Mouse (Mus musculus) embryonic facial prominence, embryonic 11.5 days (tissue): Measurements from ENCODE around the gene Ptbp3. TPM values are rescaled to one million over a fixed set of nuclear protein-coding genes. Genes with fewer than 3 reads are reported as not detected.

ENCODE experiments used
- ATAC-seq: fragments of 200-750 bp; cut with Nextera tagmentation; replicated peaks from 2 replicates; pipeline ENCODE4 v1.8.0; 2017; ENCODE audit warnings: low read depth; ENCODE audit not compliant: insufficient number of reproducible peaks, low FRiP score, low TSS enrichment
- DNase-seq: peaks from one replicate; pipeline ENCODE4 v3.0.0-alpha.2; 2015; ENCODE audit warnings: low spot score
- H3K27ac ChIP-seq: fragments of 300-500 bp; sonication (generic); replicated peaks from 2 replicates; pipeline ENCODE4 v1.5.1; 2014; ENCODE audit warnings: mild to moderate bottlenecking, low read depth, low read length, control low read depth
- H3K27me3 ChIP-seq: fragments of 300-500 bp; sonication (generic); 2 replicates; pipeline ENCODE4 v1.6.1; 2014; ENCODE audit warnings: mild to moderate bottlenecking, low read length, moderate library complexity, mixed read lengths; ENCODE audit not compliant: control insufficient read depth, insufficient read depth
- H3K36me3 ChIP-seq: fragments of 300-500 bp; sonication (generic); replicated peaks from 2 replicates; pipeline ENCODE4 v1.6.1; 2014; ENCODE audit warnings: low read depth, mild to moderate bottlenecking, low read length, moderate library complexity, mixed read lengths; ENCODE audit not compliant: control insufficient read depth, insufficient read depth
- H3K4me1 ChIP-seq: fragments of 300-500 bp; sonication (generic); 2 replicates; pipeline ENCODE4 v1.6.1; 2014; ENCODE audit warnings: low read length, mixed read lengths; ENCODE audit not compliant: control insufficient read depth, insufficient read depth
- H3K4me2 ChIP-seq: fragments of 300-500 bp; sonication (generic); 2 replicates; pipeline ENCODE4 v1.6.1; 2014; ENCODE audit warnings: low read depth, mild to moderate bottlenecking, control low read depth, low read length, moderate library complexity
- H3K4me3 ChIP-seq: fragments of 300-500 bp; sonication (generic); 2 replicates; pipeline ENCODE4 v1.5.1; 2014; ENCODE audit warnings: low read depth, low read length, control low read depth
- H3K9ac ChIP-seq: fragments of 300-500 bp; sonication (generic); replicated peaks from 2 replicates; pipeline ENCODE4 v1.6.1; 2014; ENCODE audit warnings: mild to moderate bottlenecking, control low read depth, low read length
- H3K9me3 ChIP-seq: fragments of 300-500 bp; sonication (generic); replicated peaks from 2 replicates; pipeline ENCODE4 v1.6.1; 2016; ENCODE audit warnings: mild to moderate bottlenecking, low read length, inconsistent platforms, mixed read lengths; ENCODE audit not compliant: control insufficient read depth
- WGBS: fragments of 180-500 bp; shearing (Covaris S2); extraction: QIAGEN DNeasy Blood & Tissue Kit; methylation state at CpG from one replicate; pipeline ENCODE4 v1.1.7; 2014; 5-methylcytosine and 5-hydroxymethylcytosine counted together
- polyA plus RNA-seq: library from polyadenylated mRNA; unstranded; fragments of >200 nt; fragmentation: Nextera tagmentation; extraction: Ambion mirVana; gene quantifications from 2 replicates; pipeline ENCODE4 v1.2.1, GENCODE M21; 2014

Ptbp3 gene
- polyA plus RNA-seq, 1 experiment from 2014 or later: 47.0 TPM

GRCm38 (mm10) chr4:59439041-59439440, 110.1 kb downstream of the Ptbp3 start:
- no peak overlapping the region for H3K4me3 ChIP-seq
- H3K27ac ChIP-seq: no peak overlapping the region

GRCm38 (mm10) chr4:59437990-59438854, 110.9 kb downstream of the Ptbp3 start, which contains the start of gene Susd1:
Susd1 (minus strand) TSS chr4:59438633.
- no peaks in the 10 kb centered on the region for H3K36me3 ChIP-seq
- H3K9me3 ChIP-seq: no peaks in the 10 kb centered on the region
- ATAC-seq (peak; percentile 74), DNase-seq (peak; percentile 71)
- H3K4me1 ChIP-seq: no peaks in the 10 kb centered on the region; the same call in 1 of the 2 replicates
- H3K27me3 ChIP-seq: peaks cover 8% of the 10 kb centered on the region
- peak within 1 kb of the TSS; percentile 100 for H3K4me2 ChIP-seq
- H3K9ac ChIP-seq: peak within 1 kb of the TSS; percentile 77
- H3K27ac ChIP-seq: no peak within 1 kb of the TSS
- peak within 1 kb of the TSS; percentile 54 for H3K4me3 ChIP-seq
- 1% methylated on average over 65 of the region's 75 CpGs for WGBS

More at GRCm38 (mm10) chr4:59439041-59439440, 110.1 kb downstream of the Ptbp3 start:
- Histone ChIP-seq H3K9me3 (no peaks in the 10 kb centered on the region), H3K9ac (no peak overlapping the region), H3K4me2 (no peak overlapping the region), H3K36me3 (no peaks in the 10 kb centered on the region), H3K4me1 (no peaks in the 10 kb centered on the region; the same call in 1 of the 2 replicates), H3K27me3 (peaks cover 8% of the 10 kb centered on the region)
- DNase-seq (no peak), ATAC-seq (no peak)
- 34% methylated on average over 5 of the region's 5 CpGs for WGBS

- Histone ChIP-seq H3K4me1 (no peaks in the 10 kb centered on the region; the same call in 1 of the 2 replicates), H3K27me3 (peaks cover 8% of the 10 kb centered on the region), H3K36me3 (no peaks in the 10 kb centered on the region), H3K4me2 (no peak overlapping the region), H3K9ac (no peak overlapping the region), H3K27ac (no peak overlapping the region), H3K4me3 (no peak overlapping the region), H3K9me3 (no peaks in the 10 kb centered on the region)
- WGBS: 89% methylated on average over 4 of the region's 4 CpGs
- ATAC-seq (no peak), DNase-seq (no peak)
These were observed 113.2 kb downstream of the Ptbp3 start for GRCm38 (mm10) chr4:59435951-59436350.

DNA sequence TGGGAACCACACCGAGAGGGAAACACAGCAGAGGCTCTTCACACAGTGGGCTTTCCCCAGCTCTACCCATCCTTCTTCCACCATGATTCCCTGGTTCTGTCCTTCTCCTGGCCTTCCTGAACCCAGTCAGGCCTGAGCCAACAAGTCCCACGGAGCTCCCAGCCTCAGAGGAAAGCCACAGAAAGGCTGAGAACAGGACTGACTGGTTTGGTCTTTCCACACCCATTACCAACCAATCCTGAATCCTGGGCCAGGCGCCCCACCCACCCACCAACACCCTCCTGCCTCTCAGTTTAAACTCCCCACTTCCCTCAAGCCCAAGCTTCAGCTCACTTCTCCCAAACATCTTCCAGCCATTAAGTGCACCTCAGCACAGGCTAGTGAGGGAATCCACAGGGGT, 115.1 kb downstream of the Ptbp3 start:
- Histone ChIP-seq H3K4me2 (no peak overlapping the region), H3K9me3 (no peaks in the 10 kb centered on the region), H3K27ac (no peak overlapping the region), H3K4me3 (no peak overlapping the region), H3K27me3 (peaks cover 8% of the 10 kb centered on the region), H3K9ac (no peak overlapping the region), H3K36me3 (no peaks in the 10 kb centered on the region), H3K4me1 (no peaks in the 10 kb centered on the region; the same call in 1 of the 2 replicates)
- 57% methylated on average over 3 of the region's 3 CpGs for WGBS
- DNase-seq (no peak), ATAC-seq (no peak; the same call in 1 of the 2 replicates)

GRCm38 (mm10) chr4:59429128-59429527, 120.0 kb downstream of the Ptbp3 start:
- no peak overlapping the region for H3K27ac ChIP-seq
- no peaks in the 10 kb centered on the region for H3K36me3 ChIP-seq
- DNase-seq (no peak), ATAC-seq (no peak)
- no peaks in the 10 kb centered on the region for H3K4me1 ChIP-seq
- H3K4me3 ChIP-seq: no peak overlapping the region
- no peak overlapping the region for H3K9ac ChIP-seq
- H3K27me3 ChIP-seq: no peaks in the 10 kb centered on the region
- no peaks in the 10 kb centered on the region for H3K9me3 ChIP-seq
- WGBS: 84% methylated on average over 6 of the region's 6 CpGs
- H3K4me2 ChIP-seq: no peak overlapping the region

DNA sequence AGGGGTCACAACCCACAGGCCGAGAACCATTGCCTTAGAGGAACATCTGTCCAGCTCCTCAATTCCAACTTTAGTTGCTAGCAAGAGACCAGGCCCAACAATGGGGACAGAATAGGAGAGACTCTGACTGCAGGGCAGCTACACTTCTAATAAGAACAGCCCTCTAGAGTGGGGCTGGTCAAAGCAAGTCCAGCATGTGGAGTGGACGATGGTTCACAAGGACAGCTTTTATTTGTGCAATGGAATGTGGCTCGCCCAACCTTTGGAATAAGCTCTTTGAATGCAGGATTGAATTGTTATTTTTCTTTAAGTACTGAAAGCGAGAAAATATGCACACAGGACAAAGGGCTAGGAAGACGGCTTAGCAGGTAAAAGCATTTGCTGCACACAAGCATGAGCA, 122.7 kb downstream of the Ptbp3 start:
- Histone ChIP-seq H3K27me3 (no peaks in the 10 kb centered on the region), H3K36me3 (no peaks in the 10 kb centered on the region), H3K9ac (no peak overlapping the region), H3K4me2 (no peak overlapping the region), H3K4me1 (no peaks in the 10 kb centered on the region), H3K9me3 (no peaks in the 10 kb centered on the region), H3K27ac (no peak overlapping the region), H3K4me3 (no peak overlapping the region)
- DNase-seq: no peak
- ATAC-seq: no peak
- 85% methylated on average over 5 of the region's 5 CpGs for WGBS

GRCm38 (mm10) chr4:59422808-59423207, 126.4 kb downstream of the Ptbp3 start:
- Histone ChIP-seq H3K36me3 (no peaks in the 10 kb centered on the region), H3K4me3 (no peak overlapping the region), H3K27ac (no peak overlapping the region), H3K4me1 (no peaks in the 10 kb centered on the region), H3K9ac (no peak overlapping the region), H3K9me3 (no peaks in the 10 kb centered on the region), H3K4me2 (no peak overlapping the region), H3K27me3 (no peaks in the 10 kb centered on the region)
- no peak for ATAC-seq
- DNase-seq: no peak

DNA sequence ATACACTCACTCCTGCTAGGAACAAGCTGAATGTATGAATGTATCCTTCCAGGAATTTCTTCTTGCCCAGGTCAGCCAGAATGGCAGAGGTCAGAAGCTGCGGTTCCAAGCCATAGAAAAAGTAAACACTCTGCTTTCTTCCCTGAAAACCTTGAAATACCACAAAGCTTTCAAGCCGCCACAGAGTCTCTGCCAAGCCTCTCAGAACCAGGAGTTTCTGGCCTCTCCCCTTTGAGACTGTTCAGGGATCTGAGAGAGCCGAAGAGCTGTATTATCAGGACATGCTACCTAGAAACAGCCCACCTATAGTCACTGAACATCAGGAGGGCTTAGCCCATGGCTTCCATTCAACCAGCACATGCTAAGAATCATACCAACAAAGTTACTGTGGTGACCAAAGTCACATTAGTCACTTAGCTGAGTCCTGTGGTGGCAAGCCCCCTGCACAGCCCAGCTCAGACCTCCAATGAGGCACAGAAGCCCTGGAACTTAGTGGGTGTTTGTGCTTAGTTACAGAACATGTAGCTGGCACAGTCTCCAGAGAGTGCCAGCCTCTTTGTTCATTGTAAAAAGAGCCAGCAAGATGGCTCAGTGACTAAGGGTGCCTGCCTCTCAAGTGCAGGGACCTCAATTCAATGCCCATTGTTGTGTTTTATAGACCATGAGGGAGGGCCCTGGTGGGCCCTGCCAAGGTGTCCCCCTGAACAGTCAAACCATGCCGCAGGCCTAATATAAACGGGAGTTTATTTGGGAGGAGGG, 127.0 kb downstream of the Ptbp3 start:
- no peak overlapping the region for H3K9ac ChIP-seq
- ATAC-seq (no peak), DNase-seq (no peak)
- H3K4me1 ChIP-seq: no peaks in the 10 kb centered on the region
- no peak overlapping the region for H3K4me3 ChIP-seq
- no peaks in the 10 kb centered on the region for H3K27me3 ChIP-seq
- H3K36me3 ChIP-seq: no peaks in the 10 kb centered on the region
- no peak overlapping the region for H3K27ac ChIP-seq
- no peaks in the 10 kb centered on the region for H3K9me3 ChIP-seq
- WGBS: 41% methylated on average over 5 of the region's 5 CpGs
- H3K4me2 ChIP-seq: no peak overlapping the region
